Mouse (Mus musculus): ENCODE measurements around the gene Gm7347.
"Not testable (repeated sequence)": the region's sequence is repeated elsewhere in the genome, so short reads cannot be mapped to it uniquely, and the experiment has no call there.

Gm7347 gene

GRCm38 (mm10) chr5:26058481-26058880 lies at the start of gene Gm7347:
TSS of gene Gm7347 (minus strand) at chr5:26058581.
- not testable (repeated sequence) for DNase-seq (ENCODE audit: low spot score)

DNA sequence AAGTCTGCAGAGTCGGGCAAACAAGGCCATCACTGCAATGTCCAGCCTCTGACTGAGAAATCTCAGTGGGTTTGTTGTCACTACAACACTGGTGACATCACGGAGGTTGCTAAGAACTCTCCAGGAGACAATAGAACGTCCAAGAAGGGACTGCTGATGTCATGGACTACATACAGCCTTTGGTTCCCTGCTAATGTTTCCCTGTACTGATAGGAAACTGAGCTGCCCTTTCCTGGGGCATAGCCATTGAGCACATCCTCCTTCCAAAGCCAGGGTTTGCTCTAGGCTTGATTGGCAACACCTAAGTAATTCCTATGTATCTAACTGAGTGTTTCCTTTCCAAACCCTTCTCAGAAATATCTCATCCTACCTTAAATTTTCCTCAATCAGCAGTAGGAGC lies 46.9 kb upstream of the Gm7347 start, which contains the start of gene 5031410I06Rik:
5031410I06Rik (minus strand) TSS at position 101 of the 400 bp plus-strand sequence.
- DNase-seq (ENCODE audit: low spot score) = not testable (repeated sequence)

GRCm38 (mm10) chr5:26089191-26089590 lies 30.8 kb upstream of the Gm7347 start, which contains the start of gene Gm10471:
TSS of gene Gm10471 (minus strand) at chr5:26089291.
- not testable (repeated sequence) for DNase-seq (ENCODE audit: low spot score)

DNA sequence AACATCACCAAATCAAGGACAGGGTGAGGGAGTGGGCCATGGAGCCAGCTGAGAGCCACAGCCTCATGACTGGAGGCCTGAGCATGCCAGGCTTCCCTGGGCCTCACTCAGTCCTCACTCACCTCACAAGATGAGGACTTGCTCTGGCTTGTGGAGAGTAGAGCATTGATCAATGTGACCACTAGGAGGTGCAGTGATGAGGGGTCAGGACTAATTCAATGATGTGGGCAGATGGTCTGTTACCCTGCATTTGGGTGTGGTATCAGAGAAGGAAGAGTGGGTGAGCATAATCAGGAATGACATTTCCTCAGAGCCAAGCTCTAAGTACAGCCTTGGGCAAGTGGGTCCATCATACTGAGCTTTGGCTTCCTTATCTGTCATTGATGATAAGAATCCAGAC lies 20.6 kb upstream of the Gm7347 start:
- not testable (repeated sequence) for DNase-seq (ENCODE audit: low spot score)

- DNase-seq (ENCODE audit: low spot score) = no peak
Observed at GRCm38 (mm10) chr5:26070716-26071115, 12.3 kb upstream of the Gm7347 start.

- DNase-seq (ENCODE audit: low spot score) = not testable (repeated sequence)
Observed at GRCm38 (mm10) chr5:26039458-26039857, 18.9 kb downstream of the Gm7347 start, which contains the start of gene Speer4a. TSS of gene Speer4a (minus strand) at chr5:26039558.

GRCm38 (mm10) chr5:26022816-26023215 lies 35.6 kb downstream of the Gm7347 start, which contains the start of gene Gm5862:
TSS of gene Gm5862 (minus strand) at chr5:26022916.
- not testable (repeated sequence) for DNase-seq (ENCODE audit: low spot score)

DNA sequence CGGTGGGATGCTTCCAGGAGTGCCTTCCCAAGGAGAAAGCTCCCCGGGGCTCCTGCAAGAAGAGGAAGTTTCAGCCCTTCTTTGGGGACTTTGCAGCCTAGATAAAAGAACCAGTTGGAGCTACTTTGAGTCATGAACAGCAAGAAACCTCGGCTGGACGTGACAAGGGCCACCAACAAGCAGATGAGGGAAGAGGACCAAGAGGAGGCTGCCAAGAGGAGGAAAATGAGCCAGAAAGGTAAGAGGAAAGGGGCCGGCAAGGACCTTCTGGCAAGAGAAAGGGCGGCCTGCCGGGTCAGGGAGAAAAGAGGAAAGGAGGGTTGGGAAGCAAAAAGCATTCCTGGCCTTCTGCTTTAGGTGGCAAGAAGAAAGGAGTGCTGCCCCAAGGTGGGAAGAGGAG lies 50.7 kb downstream of the Gm7347 start:
- DNase-seq (ENCODE audit: low spot score) = not testable (repeated sequence)

GRCm38 (mm10) chr5:26006937-26007695 lies 51.3 kb downstream of the Gm7347 start:
- DNase-seq (ENCODE audit: low spot score) = not testable (repeated sequence)

- not testable (repeated sequence) for DNase-seq (ENCODE audit: low spot score)
Observed at GRCm38 (mm10) chr5:26004698-26005097, 53.7 kb downstream of the Gm7347 start, which contains the start of gene Gm1979. TSS of gene Gm1979 (minus strand) at chr5:26004798.

Data from c-Kit-positive CD71-positive TER-119-positive erythroid progenitor cells, embryonic 14.5 days (primary cell).